Mouse (Mus musculus) embryonic fibroblast, embryonic 13.5 days (primary cell): Measurements from ENCODE around the gene Tiam1.

Experiments
- CTCF ChIP-seq: IDR thresholded peaks from 2 replicates; pipeline ENCODE4 v1.5.1; 2011; ENCODE audit warnings: mild to moderate bottlenecking, control low read depth, low read length, moderate library complexity, borderline replicate concordance; ENCODE audit not compliant: insufficient read depth
- POLR2A ChIP-seq: IDR thresholded peaks from 2 replicates; pipeline ENCODE4 v1.6.1; 2011; ENCODE audit warnings: low read depth, mild to moderate bottlenecking, control low read depth, low read length, moderate library complexity

DNA sequence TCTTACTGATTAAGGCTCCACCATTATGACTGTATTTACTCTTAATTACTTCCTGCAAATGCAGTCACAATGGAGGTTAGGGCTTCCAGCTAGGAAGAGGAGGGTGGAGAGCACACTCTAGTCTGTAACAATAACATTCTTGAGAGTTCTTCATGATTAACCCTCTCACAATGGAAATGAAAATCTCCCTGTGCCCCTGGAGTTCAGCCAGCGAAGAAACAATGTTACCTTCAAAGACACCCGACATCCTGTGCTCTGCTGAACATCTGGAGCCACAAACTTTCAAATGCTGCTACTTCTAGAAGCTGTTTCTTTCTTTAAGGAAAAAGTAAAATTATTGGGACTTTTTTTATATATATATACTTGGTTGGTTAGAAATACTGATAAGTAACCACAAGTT, 395.7 kb downstream of the Tiam1 start:
- no peak for TF ChIP-seq POLR2A
- no peak for TF ChIP-seq CTCF
